Mouse (Mus musculus): Measurements from ENCODE around the gene Flrt1. TPM values are rescaled to one million over a fixed set of nuclear protein-coding genes. Genes with fewer than 3 reads are reported as not detected.

Gene Flrt1
- polyA plus RNA-seq, 1 experiment = 0.59 TPM

GRCm38 (mm10) chr19:7110097-7110496 lies 4.6 kb upstream of the Flrt1 start:
- H3K36me3 ChIP-seq (ENCODE audit: control insufficient read depth, insufficient read depth, low read length) = no peaks in the 10 kb centered on the region
- TF ChIP-seq CTCF (IDR thresholded peaks at IDR 0.05; ENCODE audit: borderline replicate concordance, control insufficient read depth, extremely low read depth, insufficient read depth, low read length, poor library complexity) = no peak
- TF ChIP-seq POLR2A (IDR thresholded peaks at IDR 0.05; ENCODE audit: control insufficient read depth, extremely low read depth, insufficient read depth, low read length, poor library complexity) = no peak
- no peak overlapping the region for H3K27ac ChIP-seq (ENCODE audit: control insufficient read depth, insufficient read depth, low read length)
- peaks cover 15% of the 10 kb centered on the region for H3K4me1 ChIP-seq (replicated peaks; ENCODE audit: control insufficient read depth, insufficient read depth, low read length)
- no peaks in the 10 kb centered on the region for H3K27me3 ChIP-seq (ENCODE audit: control insufficient read depth, insufficient read depth, low read length)
- H3K4me3 ChIP-seq (ENCODE audit: control insufficient read depth, insufficient read depth, low read length) = no peak overlapping the region
- no peak for DNase-seq
- 46% methylated on average over 5 of the region's 5 CpGs for WGBS

- TF ChIP-seq POLR2A (IDR thresholded peaks at IDR 0.05; ENCODE audit: control insufficient read depth, extremely low read depth, insufficient read depth, low read length, poor library complexity) = no peak
- TF ChIP-seq CTCF (IDR thresholded peaks at IDR 0.05; ENCODE audit: borderline replicate concordance, control insufficient read depth, extremely low read depth, insufficient read depth, low read length, poor library complexity) = 0 out of 2 replicates have a peak, but pooled peaks have one; percentile 38
- Histone ChIP-seq H3K36me3 (ENCODE audit: control insufficient read depth, insufficient read depth, low read length) (no peaks in the 10 kb centered on the region), H3K27me3 (ENCODE audit: control insufficient read depth, insufficient read depth, low read length) (no peaks in the 10 kb centered on the region), H3K4me3 (ENCODE audit: control insufficient read depth, insufficient read depth, low read length) (no peak overlapping the region), H3K4me1 (replicated peaks; ENCODE audit: control insufficient read depth, insufficient read depth, low read length) (peaks cover 15% of the 10 kb centered on the region), H3K27ac (ENCODE audit: control insufficient read depth, insufficient read depth, low read length) (no peak overlapping the region)
- 65% methylated on average over 6 of the region's 6 CpGs for WGBS
- DNase-seq = peak; percentile 35
Measured at GRCm38 (mm10) chr19:7108114-7108905, 2.8 kb upstream of the Flrt1 start.

- Histone ChIP-seq H3K27ac (ENCODE audit: control insufficient read depth, insufficient read depth, low read length) (no peak overlapping the region), H3K36me3 (ENCODE audit: control insufficient read depth, insufficient read depth, low read length) (no peaks in the 10 kb centered on the region), H3K4me3 (ENCODE audit: control insufficient read depth, insufficient read depth, low read length) (no peak overlapping the region), H3K27me3 (ENCODE audit: control insufficient read depth, insufficient read depth, low read length) (no peaks in the 10 kb centered on the region), H3K4me1 (replicated peaks; ENCODE audit: control insufficient read depth, insufficient read depth, low read length) (peaks cover 15% of the 10 kb centered on the region)
- no peak for DNase-seq
- WGBS = 93% methylated on average over 4 of the region's 4 CpGs
- TF ChIP-seq POLR2A (IDR thresholded peaks at IDR 0.05; ENCODE audit: control insufficient read depth, extremely low read depth, insufficient read depth, low read length, poor library complexity) (no peak), CTCF (IDR thresholded peaks at IDR 0.05; ENCODE audit: borderline replicate concordance, control insufficient read depth, extremely low read depth, insufficient read depth, low read length, poor library complexity) (no peak)
Measured at GRCm38 (mm10) chr19:7107174-7107573, 1.6 kb upstream of the Flrt1 start.

- peaks cover 15% of the 10 kb centered on the region for H3K4me1 ChIP-seq (replicated peaks; ENCODE audit: control insufficient read depth, insufficient read depth, low read length)
- TF ChIP-seq POLR2A (IDR thresholded peaks at IDR 0.05; ENCODE audit: control insufficient read depth, extremely low read depth, insufficient read depth, low read length, poor library complexity) (no peak), CTCF (IDR thresholded peaks at IDR 0.05; ENCODE audit: borderline replicate concordance, control insufficient read depth, extremely low read depth, insufficient read depth, low read length, poor library complexity) (no peak)
- no peaks in the 10 kb centered on the region for H3K36me3 ChIP-seq (ENCODE audit: control insufficient read depth, insufficient read depth, low read length)
- H3K4me3 ChIP-seq (ENCODE audit: control insufficient read depth, insufficient read depth, low read length) = no peak overlapping the region
- 95% methylated on average over 2 of the region's 2 CpGs for WGBS
- H3K27ac ChIP-seq (ENCODE audit: control insufficient read depth, insufficient read depth, low read length) = no peak overlapping the region
- H3K27me3 ChIP-seq (ENCODE audit: control insufficient read depth, insufficient read depth, low read length) = no peaks in the 10 kb centered on the region
- DNase-seq = no peak
Measured at GRCm38 (mm10) chr19:7106566-7106965, 1.0 kb upstream of the Flrt1 start.

DNA sequence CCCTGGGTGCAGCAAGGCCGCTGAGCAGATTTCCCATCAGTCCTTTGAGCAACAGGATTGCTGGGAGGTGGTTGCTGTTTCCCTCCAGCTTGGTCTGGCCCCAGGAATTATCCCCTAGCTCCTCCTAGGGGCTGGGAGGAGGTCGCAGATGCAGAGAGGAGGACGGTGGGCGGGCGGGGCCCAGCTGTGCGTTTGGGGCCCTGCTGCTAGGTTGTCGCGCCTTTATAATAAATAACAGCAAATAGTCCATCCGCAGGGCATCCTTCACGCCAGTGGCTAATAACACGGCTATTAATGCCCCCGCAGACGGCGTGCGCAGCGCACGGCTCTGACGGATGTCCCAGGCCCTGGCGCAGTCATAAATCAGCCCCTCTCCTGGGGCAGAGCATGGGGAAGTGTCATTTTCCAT lies 1.5 kb downstream of the Flrt1 start:
- no peak for TF ChIP-seq POLR2A (IDR thresholded peaks at IDR 0.05; ENCODE audit: control insufficient read depth, extremely low read depth, insufficient read depth, low read length, poor library complexity)
- no peak for TF ChIP-seq CTCF (IDR thresholded peaks at IDR 0.05; ENCODE audit: borderline replicate concordance, control insufficient read depth, extremely low read depth, insufficient read depth, low read length, poor library complexity)
- H3K27me3 ChIP-seq (ENCODE audit: control insufficient read depth, insufficient read depth, low read length) = no peaks in the 10 kb centered on the region
- no peaks in the 10 kb centered on the region for H3K4me1 ChIP-seq (replicated peaks; ENCODE audit: control insufficient read depth, insufficient read depth, low read length)
- no peak overlapping the region for H3K27ac ChIP-seq (ENCODE audit: control insufficient read depth, insufficient read depth, low read length)
- WGBS = 90% methylated on average over 19 of the region's 19 CpGs
- H3K36me3 ChIP-seq (ENCODE audit: control insufficient read depth, insufficient read depth, low read length) = no peaks in the 10 kb centered on the region
- no peak overlapping the region for H3K4me3 ChIP-seq (ENCODE audit: control insufficient read depth, insufficient read depth, low read length)
- no peak for DNase-seq

- Histone ChIP-seq H3K27ac (ENCODE audit: control insufficient read depth, insufficient read depth, low read length) (no peak overlapping the region), H3K4me3 (ENCODE audit: control insufficient read depth, insufficient read depth, low read length) (no peak overlapping the region), H3K4me1 (replicated peaks; ENCODE audit: control insufficient read depth, insufficient read depth, low read length) (no peaks in the 10 kb centered on the region), H3K36me3 (ENCODE audit: control insufficient read depth, insufficient read depth, low read length) (no peaks in the 10 kb centered on the region), H3K27me3 (ENCODE audit: control insufficient read depth, insufficient read depth, low read length) (no peaks in the 10 kb centered on the region)
- WGBS = 93% methylated on average over 4 of the region's 4 CpGs
- no peak for DNase-seq
- no peak for TF ChIP-seq CTCF (IDR thresholded peaks at IDR 0.05; ENCODE audit: borderline replicate concordance, control insufficient read depth, extremely low read depth, insufficient read depth, low read length, poor library complexity)
- no peak for TF ChIP-seq POLR2A (IDR thresholded peaks at IDR 0.05; ENCODE audit: control insufficient read depth, extremely low read depth, insufficient read depth, low read length, poor library complexity)
Measured at GRCm38 (mm10) chr19:7103349-7103992, 2.1 kb downstream of the Flrt1 start.
